Mouse (Mus musculus): ENCODE data around the gene Vkorc1.

DNA sequence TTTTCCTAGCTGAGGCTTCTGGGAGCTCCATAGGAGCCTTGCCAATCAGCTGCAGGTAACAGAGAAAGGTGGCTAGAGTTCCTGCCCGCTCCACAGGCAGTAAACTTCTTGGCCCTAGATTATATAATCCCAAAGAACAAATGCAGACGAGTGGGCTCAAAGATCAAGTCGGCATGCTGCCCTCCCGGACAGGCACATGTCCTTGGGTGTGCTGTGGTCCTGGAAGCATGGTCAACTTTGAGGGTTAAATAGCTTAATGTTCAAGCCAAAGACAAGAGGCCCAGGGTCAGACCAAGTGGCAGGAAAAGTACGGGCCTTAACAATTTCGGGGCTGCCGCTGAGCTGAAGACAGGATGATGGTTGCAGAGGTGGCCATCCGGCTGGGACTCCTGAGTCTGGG, 30.6 kb upstream of the Vkorc1 start:
- TF ChIP-seq EP300 (IDR thresholded peaks at IDR 0.05; ENCODE audit: insufficient read depth, low read depth, low read length) (no peak), POLR2A (IDR thresholded peaks at IDR 0.05; ENCODE audit: insufficient read depth, low read length) (no peak), CTCF (IDR thresholded peaks at IDR 0.05; ENCODE audit: low read depth, low read length) (no peak)
